Mouse (Mus musculus) left cerebral cortex, adult 2 months (tissue): ENCODE data around the gene Camk1d. TPM values are rescaled to one million over a fixed set of nuclear protein-coding genes. Genes with fewer than 3 reads are reported as not detected.

Experiments
- DNase-seq, 2 experiments: peaks; one replicate each; pipeline ENCODE4 v3.0.0; 2021 to 2022; ENCODE audit warnings: low spot score in 2 of 2, mixed read lengths in 1 of 2; ENCODE audit errors: extremely low spot score in 1 of 2
- H3K27ac ChIP-seq: fragments of 200-600 bp; 2 replicates; pipeline ENCODE4 v1.8.1; 2022
- H3K4me3 ChIP-seq: fragments of 200-600 bp; 2 replicates; pipeline ENCODE4 v1.8.1; 2022
- CTCF ChIP-seq: fragments of 200-600 bp; IDR thresholded peaks from 2 replicates; pipeline ENCODE4 v1.8.1; 2022; ENCODE audit warnings: antibody characterized with exemption, mild to moderate bottlenecking, moderate library complexity
- intact Hi-C: fragments of 180-260 bp; cut with DNase I; formaldehyde crosslinking; loops from one replicate; pipeline ENCODE4 v1.15.1; 2025
- total RNA-seq, 2 experiments: library from RNA; stranded (reverse); gene quantifications; 2 replicates each; pipeline ENCODE4 v1.2.3; 2021

Gene Camk1d
- total RNA-seq, 2 experiments from 2014 or later: 129 to 132 TPM

GRCm38 (mm10) chr2:5478256-5478655 lies 236.1 kb downstream of the Camk1d start:
- peak; percentile 41 for TF ChIP-seq CTCF
- no peak overlapping the region for H3K4me3 ChIP-seq
- intact Hi-C loops: no loop called here
- no peak for DNase-seq
- no peak overlapping the region for H3K27ac ChIP-seq

- no peak for TF ChIP-seq CTCF
- no peak for DNase-seq
- intact Hi-C loops: no loop called here
- Histone ChIP-seq H3K27ac (no peak overlapping the region), H3K4me3 (no peak overlapping the region)
Measured at GRCm38 (mm10) chr2:5477525-5477924, 236.8 kb downstream of the Camk1d start.

- intact Hi-C loops: no loop called here
- H3K4me3 ChIP-seq: no peak overlapping the region
- no peak for DNase-seq
- peak overlapping the region; percentile 17 for H3K27ac ChIP-seq
- no peak for TF ChIP-seq CTCF
Measured at GRCm38 (mm10) chr2:5469366-5469941, 244.9 kb downstream of the Camk1d start.

GRCm38 (mm10) chr2:5467537-5467936 lies 246.8 kb downstream of the Camk1d start:
- Histone ChIP-seq H3K4me3 (no peak overlapping the region), H3K27ac (no peak overlapping the region)
- DNase-seq: no peak
- intact Hi-C loops: no loop called here
- no peak for TF ChIP-seq CTCF

GRCm38 (mm10) chr2:5458671-5459235 lies 255.6 kb downstream of the Camk1d start:
- intact Hi-C loops: no loop called here
- no peak overlapping the region for H3K4me3 ChIP-seq
- TF ChIP-seq CTCF: no peak
- H3K27ac ChIP-seq: peak overlapping the region; percentile 28; the same call in 1 of the 2 replicates
- no peak for DNase-seq

GRCm38 (mm10) chr2:5458075-5458494 lies 256.2 kb downstream of the Camk1d start:
- no peak for TF ChIP-seq CTCF
- DNase-seq: no peak
- H3K27ac ChIP-seq: peak overlapping the region; percentile 28; the same call in 1 of the 2 replicates
- intact Hi-C loops: no loop called here
- H3K4me3 ChIP-seq: no peak overlapping the region

GRCm38 (mm10) chr2:5456108-5456507 lies 258.2 kb downstream of the Camk1d start:
- no peak for TF ChIP-seq CTCF
- Histone ChIP-seq H3K27ac (no peak overlapping the region), H3K4me3 (no peak overlapping the region)
- DNase-seq: no peak
- intact Hi-C loops: no loop called here

- no peak for TF ChIP-seq CTCF
- intact Hi-C loops: no loop called here
- no peak overlapping the region for H3K4me3 ChIP-seq
- H3K27ac ChIP-seq: no peak overlapping the region
- DNase-seq: no peak
Measured at GRCm38 (mm10) chr2:5454830-5455229, 259.5 kb downstream of the Camk1d start.

- intact Hi-C loops: loop anchor here (1.0 to 2.0 kb wide), 2 partner anchors 263 to 319 kb away; partner anchors contain the start of gene Camk1d
- no peak for DNase-seq
- Histone ChIP-seq H3K27ac (no peak overlapping the region), H3K4me3 (no peak overlapping the region)
- TF ChIP-seq CTCF: peak; percentile 77
Measured at GRCm38 (mm10) chr2:5451654-5452053, 262.7 kb downstream of the Camk1d start.

GRCm38 (mm10) chr2:5445357-5445756 lies 269.0 kb downstream of the Camk1d start:
- DNase-seq: no peak
- intact Hi-C loops: no loop called here
- no peak for TF ChIP-seq CTCF
- Histone ChIP-seq H3K4me3 (no peak overlapping the region), H3K27ac (no peak overlapping the region)

GRCm38 (mm10) chr2:5437690-5438089 lies 276.6 kb downstream of the Camk1d start:
- no peak for TF ChIP-seq CTCF
- intact Hi-C loops: no loop called here
- no peak overlapping the region for H3K4me3 ChIP-seq
- no peak overlapping the region for H3K27ac ChIP-seq
- DNase-seq: no peak

- DNase-seq: no peak
- no peak overlapping the region for H3K4me3 ChIP-seq
- no peak overlapping the region for H3K27ac ChIP-seq
- intact Hi-C loops: no loop called here
- TF ChIP-seq CTCF: no peak
Measured at GRCm38 (mm10) chr2:5435587-5436253, 278.6 kb downstream of the Camk1d start.
